Mouse (Mus musculus): ENCODE data around the gene Zbtb9.

DNA sequence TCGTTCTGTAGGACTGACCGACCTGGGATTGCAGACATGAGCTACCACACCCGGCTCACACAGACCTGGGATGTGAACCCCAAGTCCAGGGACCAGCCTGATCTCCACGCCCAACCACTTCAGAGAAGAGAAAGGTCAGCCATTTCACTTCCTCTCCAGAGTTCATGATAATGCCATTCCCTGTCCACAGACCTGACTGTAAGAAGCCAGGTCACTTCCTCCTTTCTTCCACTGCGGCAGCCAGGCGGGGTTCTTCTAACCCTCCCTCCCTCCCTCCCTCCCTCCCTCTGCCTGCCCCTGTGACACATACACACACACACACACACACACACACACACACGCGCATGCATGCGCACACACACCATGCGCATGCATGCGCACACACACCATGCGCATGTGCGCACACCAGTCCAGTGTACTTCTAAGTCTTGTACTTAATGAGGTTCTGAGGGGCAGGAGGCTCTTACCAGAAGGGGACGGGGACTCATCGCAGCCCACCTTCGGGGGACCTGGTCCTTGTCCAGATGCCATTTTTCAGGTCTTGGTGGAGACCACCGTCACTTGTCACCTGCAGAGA, 52.4 kb downstream of the Zbtb9 start:
- TF ChIP-seq POLR2A (IDR thresholded peaks at IDR 0.05; ENCODE audit: low read depth, low read length) (no peak), CTCF (IDR thresholded peaks at IDR 0.05; ENCODE audit: borderline replicate concordance, insufficient read depth, low read length) (no peak)

All from embryonic fibroblast, embryonic 13.5 days (primary cell).